Mouse (Mus musculus): Measurements from ENCODE around the gene Asic2.

Gene Asic2

GRCm38 (mm10) chr11:81714801-81715200, 253.5 kb downstream of the Asic2 start:
- DNase-seq, result no peak

- no peak for DNase-seq
Observed at GRCm38 (mm10) chr11:81706996-81707395, 261.3 kb downstream of the Asic2 start.

- DNase-seq, result peak; percentile 4
Observed at GRCm38 (mm10) chr11:81698008-81698407, 270.2 kb downstream of the Asic2 start.

- DNase-seq, result no peak
Observed at GRCm38 (mm10) chr11:81695501-81695900, 272.8 kb downstream of the Asic2 start.

GRCm38 (mm10) chr11:81680511-81680910, 287.7 kb downstream of the Asic2 start:
- no peak for DNase-seq

GRCm38 (mm10) chr11:81671724-81672123, 296.5 kb downstream of the Asic2 start:
- DNase-seq, result no peak

GRCm38 (mm10) chr11:81670436-81670835, 297.8 kb downstream of the Asic2 start:
- DNase-seq, result no peak

GRCm38 (mm10) chr11:81658850-81659249, 309.4 kb downstream of the Asic2 start:
- no peak for DNase-seq

- DNase-seq, result no peak
Observed at GRCm38 (mm10) chr11:81657121-81657520, 311.1 kb downstream of the Asic2 start.

- DNase-seq, result no peak
Observed at GRCm38 (mm10) chr11:81647828-81648227, 320.4 kb downstream of the Asic2 start.

- DNase-seq, result no peak
Observed at GRCm38 (mm10) chr11:81645549-81645948, 322.7 kb downstream of the Asic2 start.

GRCm38 (mm10) chr11:81636356-81636755, 331.9 kb downstream of the Asic2 start:
- no peak for DNase-seq

- DNase-seq, result peak; percentile 33
Observed at GRCm38 (mm10) chr11:81634360-81635350, 333.6 kb downstream of the Asic2 start.

GRCm38 (mm10) chr11:81625199-81625598, 343.1 kb downstream of the Asic2 start:
- DNase-seq, result no peak

- DNase-seq, result no peak
Observed at GRCm38 (mm10) chr11:81620516-81620915, 347.7 kb downstream of the Asic2 start.

- DNase-seq, result no peak
Observed at GRCm38 (mm10) chr11:81616437-81616836, 351.8 kb downstream of the Asic2 start.

- no peak for DNase-seq
Observed at GRCm38 (mm10) chr11:81613869-81614620, 354.2 kb downstream of the Asic2 start.

GRCm38 (mm10) chr11:81612798-81613540, 355.3 kb downstream of the Asic2 start:
- DNase-seq, result peak; percentile 80

GRCm38 (mm10) chr11:81611948-81612797, 356.1 kb downstream of the Asic2 start:
- DNase-seq, result peak; percentile 21

- no peak for DNase-seq
Observed at GRCm38 (mm10) chr11:81610506-81610905, 357.8 kb downstream of the Asic2 start.

- no peak for DNase-seq
Observed at GRCm38 (mm10) chr11:81602971-81603370, 365.3 kb downstream of the Asic2 start.

- no peak for DNase-seq
Observed at GRCm38 (mm10) chr11:81601736-81602135, 366.5 kb downstream of the Asic2 start.

All from cerebellum, adult 9-11 months (tissue).